Mouse (Mus musculus) liver, embryonic 11.5 days (tissue): ENCODE measurements around the gene Mrpl58. TPM values are rescaled to one million over a fixed set of nuclear protein-coding genes. Genes with fewer than 3 reads are reported as not detected.

Experiments
- ATAC-seq: fragments of 200-750 bp; cut with Nextera tagmentation; replicated peaks from 2 replicates; pipeline ENCODE4 v1.8.0; 2017; ENCODE audit warnings: moderate number of reproducible peaks, mild to moderate bottlenecking, moderate TSS enrichment, moderate library complexity; ENCODE audit not compliant: low FRiP score
- DNase-seq: peaks from one replicate; pipeline ENCODE4 v3.0.0-alpha.2; 2017; ENCODE audit warnings: low spot score
- H3K27ac ChIP-seq: fragments of 300-500 bp; sonication (generic); 2 replicates; pipeline ENCODE4 v1.5.1; 2014; ENCODE audit warnings: mild to moderate bottlenecking, low read depth, low read length, control low read depth
- H3K27me3 ChIP-seq: fragments of 300-500 bp; sonication (generic); replicated peaks from 2 replicates; pipeline ENCODE4 v1.6.1; 2014; ENCODE audit warnings: low read length, mixed read lengths; ENCODE audit not compliant: control insufficient read depth, insufficient read depth
- H3K36me3 ChIP-seq: fragments of 300-500 bp; sonication (generic); 2 replicates; pipeline ENCODE4 v1.6.1; 2014; ENCODE audit warnings: mild to moderate bottlenecking, low read length, moderate library complexity, mixed read lengths; ENCODE audit not compliant: control insufficient read depth, insufficient read depth
- H3K4me1 ChIP-seq: fragments of 300-500 bp; sonication (generic); replicated peaks from 2 replicates; pipeline ENCODE4 v1.6.1; 2014; ENCODE audit warnings: low read length, mixed read lengths; ENCODE audit not compliant: control insufficient read depth, insufficient read depth
- H3K4me2 ChIP-seq: fragments of 300-500 bp; sonication (generic); 2 replicates; pipeline ENCODE4 v1.6.1; 2014; ENCODE audit warnings: mild to moderate bottlenecking, control low read depth, moderate library complexity
- H3K4me3 ChIP-seq: fragments of 300-500 bp; sonication (generic); 2 replicates; pipeline ENCODE4 v1.5.1; 2014; ENCODE audit warnings: low read depth, low read length, control low read depth
- H3K9ac ChIP-seq: fragments of 300-500 bp; sonication (generic); 2 replicates; pipeline ENCODE4 v1.6.1; 2014; ENCODE audit warnings: low read depth, low read length, control low read depth
- H3K9me3 ChIP-seq: fragments of 300-500 bp; sonication (generic); 2 replicates; pipeline ENCODE4 v1.6.1; 2016; ENCODE audit warnings: low read length, inconsistent platforms, mixed read lengths; ENCODE audit not compliant: control insufficient read depth
- WGBS: fragments of 180-500 bp; shearing (Covaris S2); extraction: QIAGEN DNeasy Blood & Tissue Kit; methylation state at CpG from one replicate; pipeline ENCODE4 v1.1.7; 2014; 5-methylcytosine and 5-hydroxymethylcytosine counted together
- polyA plus RNA-seq: library from polyadenylated mRNA; unstranded; fragments of >200 nt; fragmentation: Nextera tagmentation; extraction: Ambion mirVana; gene quantifications from 2 replicates; pipeline ENCODE4 v1.2.1, GENCODE M21; 2014

Gene Mrpl58
- polyA plus RNA-seq, 1 experiment from 2014 or later = 165 TPM

- Histone ChIP-seq H3K27ac (no peak overlapping the region), H3K4me3 (no peak overlapping the region), H3K9ac (no peak overlapping the region), H3K36me3 (peaks cover 12% of the 10 kb centered on the region; the same call in 1 of the 2 replicates), H3K9me3 (no peaks in the 10 kb centered on the region), H3K4me2 (no peak overlapping the region), H3K27me3 (no peaks in the 10 kb centered on the region), H3K4me1 (peaks cover 23% of the 10 kb centered on the region)
- ATAC-seq (no peak), DNase-seq (no peak)
- WGBS = 91% methylated on average over 7 of the region's 7 CpGs
These were observed 6.0 kb downstream of the Mrpl58 start for GRCm38 (mm10) chr11:115409556-115409955.

GRCm38 (mm10) chr11:115419531-115420237 is 16.1 kb downstream of the Mrpl58 start, which contains the start of the genes Atp5h and Kctd2:
Gene Atp5h, minus strand, starts transcription at chr11:115419962.
Gene Kctd2, plus strand, starts transcription at chr11:115420128.
- H3K9ac ChIP-seq = peak within 1 kb of the TSS; percentile 94
- peak; percentile 90 for DNase-seq
- peak within 1 kb of the TSS; percentile 80 for H3K27ac ChIP-seq
- H3K4me2 ChIP-seq = peak within 1 kb of the TSS; percentile 100
- peak within 1 kb of the TSS; percentile 97 for H3K4me3 ChIP-seq
- peak; percentile 98 for ATAC-seq
- no peaks in the 10 kb centered on the region for H3K9me3 ChIP-seq
- H3K36me3 ChIP-seq = peaks cover 20% of the 10 kb centered on the region
- no peaks in the 10 kb centered on the region for H3K27me3 ChIP-seq
- under 1% methylated on average over 56 of the region's 56 CpGs for WGBS
- H3K4me1 ChIP-seq = peaks cover 21% of the 10 kb centered on the region

- peak; percentile 67 for DNase-seq
- Histone ChIP-seq H3K4me2 (peak overlapping the region; percentile 100), H3K4me3 (peak overlapping the region; percentile 97), H3K9ac (peak overlapping the region; percentile 94), H3K4me1 (peaks cover 21% of the 10 kb centered on the region), H3K27ac (peak overlapping the region; percentile 80), H3K27me3 (no peaks in the 10 kb centered on the region), H3K36me3 (peaks cover 13% of the 10 kb centered on the region), H3K9me3 (no peaks in the 10 kb centered on the region)
- peak; percentile 73 for ATAC-seq
- WGBS = 2% methylated on average over 45 of the region's 45 CpGs
These were observed 17.0 kb downstream of the Mrpl58 start for GRCm38 (mm10) chr11:115420336-115421190.

GRCm38 (mm10) chr11:115421328-115421727 is 17.8 kb downstream of the Mrpl58 start:
- ATAC-seq (no peak), DNase-seq (no peak)
- Histone ChIP-seq H3K4me3 (peak overlapping the region; percentile 97), H3K4me1 (peaks cover 21% of the 10 kb centered on the region), H3K27ac (no peak overlapping the region), H3K36me3 (peaks cover 8% of the 10 kb centered on the region; the same call in 1 of the 2 replicates), H3K27me3 (no peaks in the 10 kb centered on the region), H3K9ac (no peak overlapping the region), H3K9me3 (no peaks in the 10 kb centered on the region), H3K4me2 (peak overlapping the region; percentile 100)
- WGBS = 74% methylated on average over 1 of the region's 1 CpGs

GRCm38 (mm10) chr11:115421972-115422371 is 18.4 kb downstream of the Mrpl58 start:
- ATAC-seq (no peak), DNase-seq (no peak)
- H3K4me1 ChIP-seq = peaks cover 21% of the 10 kb centered on the region
- H3K9ac ChIP-seq = no peak overlapping the region
- H3K36me3 ChIP-seq = peaks cover 4% of the 10 kb centered on the region; the same call in 1 of the 2 replicates
- no peaks in the 10 kb centered on the region for H3K27me3 ChIP-seq
- H3K4me2 ChIP-seq = no peak overlapping the region
- H3K9me3 ChIP-seq = no peaks in the 10 kb centered on the region
- no peak overlapping the region for H3K4me3 ChIP-seq
- H3K27ac ChIP-seq = no peak overlapping the region
- WGBS = 87% methylated on average over 16 of the region's 16 CpGs

- Histone ChIP-seq H3K9me3 (no peaks in the 10 kb centered on the region), H3K4me2 (no peak overlapping the region), H3K27ac (no peak overlapping the region), H3K9ac (no peak overlapping the region), H3K4me1 (peaks cover 18% of the 10 kb centered on the region), H3K4me3 (no peak overlapping the region), H3K27me3 (no peaks in the 10 kb centered on the region), H3K36me3 (0 out of 2 replicates have a peak, but pooled peaks cover 4% of the 10 kb centered on the region)
- ATAC-seq (no peak), DNase-seq (no peak)
- 68% methylated on average over 3 of the region's 3 CpGs for WGBS
These were observed 19.5 kb downstream of the Mrpl58 start for GRCm38 (mm10) chr11:115423091-115423490.

- 79% methylated on average over 7 of the region's 7 CpGs for WGBS
- H3K4me1 ChIP-seq = peaks cover 9% of the 10 kb centered on the region
- no peak overlapping the region for H3K4me3 ChIP-seq
- H3K27me3 ChIP-seq = no peaks in the 10 kb centered on the region
- ATAC-seq = no peak
- H3K9me3 ChIP-seq = no peaks in the 10 kb centered on the region
- no peak for DNase-seq
- H3K4me2 ChIP-seq = no peak overlapping the region
- no peak overlapping the region for H3K9ac ChIP-seq
- H3K27ac ChIP-seq = no peak overlapping the region
- H3K36me3 ChIP-seq = 0 out of 2 replicates have a peak, but pooled peaks cover 4% of the 10 kb centered on the region
These were observed 21.1 kb downstream of the Mrpl58 start for GRCm38 (mm10) chr11:115424666-115425065.

GRCm38 (mm10) chr11:115425671-115426070 is 22.1 kb downstream of the Mrpl58 start:
- peaks cover 9% of the 10 kb centered on the region for H3K4me1 ChIP-seq
- peaks cover 11% of the 10 kb centered on the region; the same call in 1 of the 2 replicates for H3K36me3 ChIP-seq
- no peaks in the 10 kb centered on the region for H3K27me3 ChIP-seq
- no peak overlapping the region for H3K4me2 ChIP-seq
- H3K27ac ChIP-seq = no peak overlapping the region
- DNase-seq (no peak), ATAC-seq (no peak)
- 87% methylated on average over 6 of the region's 6 CpGs for WGBS
- no peak overlapping the region for H3K9ac ChIP-seq
- no peak overlapping the region for H3K4me3 ChIP-seq
- no peaks in the 10 kb centered on the region for H3K9me3 ChIP-seq
